Mouse (Mus musculus): Measurements from ENCODE around the gene Map3k1.

DNA sequence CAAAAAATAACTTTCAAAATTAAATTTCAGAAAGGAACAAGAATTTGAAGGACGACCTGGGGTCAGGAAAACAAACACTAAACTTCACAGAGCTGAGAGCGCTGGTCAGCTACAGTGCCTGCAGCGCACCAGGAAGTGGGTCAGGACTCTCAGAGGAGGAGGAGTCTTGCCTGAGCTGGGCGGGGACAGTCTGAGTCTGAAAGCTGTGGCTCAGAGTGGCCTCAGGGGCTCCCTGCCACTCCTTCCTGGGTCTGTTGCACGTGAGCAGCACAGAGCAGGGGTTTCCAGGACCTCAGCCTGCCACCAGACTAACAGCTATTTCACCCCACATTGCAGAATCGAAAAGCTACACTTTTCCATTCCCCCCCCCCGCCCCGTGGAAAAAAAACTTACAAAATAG lies 11.8 kb downstream of the Map3k1 start:
- no peak for TF ChIP-seq POLR2A (IDR thresholded peaks at IDR 0.05; ENCODE audit: borderline replicate concordance, low read depth, low read length)
- TF ChIP-seq CTCF (IDR thresholded peaks at IDR 0.05; ENCODE audit: low read depth, low read length), result no peak

Data from bone marrow macrophage, adult 2 months (primary cell).